Mouse (Mus musculus) T-helper 1 cell (primary cell): ENCODE data around the gene Myom1.

Experiments used
- in situ Hi-C: fragments of 300-600 bp; cut with MboI, MseI; formaldehyde crosslinking; loops from one replicate; pipeline ENCODE4 v1.15.1; 2025; ENCODE audit warnings: high pct_unique_total_duplicates

The Myom1 gene

GRCm38 (mm10) chr17:71002081-71002743 is at the start of gene Myom1:
TSS of gene Myom1 (plus strand) at chr17:71002633.
- in situ Hi-C loops, result loop anchor here (5.0 kb wide), 1 partner anchor 35 kb away; no protein-coding TSS in a partner anchor

DNA sequence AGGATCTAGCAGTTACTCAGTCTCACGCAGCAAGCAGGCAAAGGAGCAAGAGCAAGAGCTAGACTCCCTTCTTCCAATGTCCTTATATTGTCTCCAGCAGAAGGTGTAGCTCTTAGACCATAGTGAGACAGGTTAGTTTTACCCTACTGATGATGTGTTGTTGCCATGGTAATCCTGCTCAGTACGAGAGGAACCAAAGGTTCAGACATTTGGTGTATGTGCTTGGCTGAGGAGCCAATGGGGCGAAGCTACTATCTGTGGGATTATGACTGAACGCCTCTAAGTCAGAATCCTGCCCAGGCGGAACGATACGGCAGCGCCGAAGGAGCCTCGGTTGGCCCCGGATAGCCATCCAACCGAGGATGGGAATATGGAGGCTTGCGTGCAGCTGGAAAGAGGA is 38.9 kb upstream of the Myom1 start:
- in situ Hi-C loops, result loop anchor here (25.0 kb wide), 1 partner anchor 1576 kb away; the partner anchor contains the start of gene Zbtb14

DNA sequence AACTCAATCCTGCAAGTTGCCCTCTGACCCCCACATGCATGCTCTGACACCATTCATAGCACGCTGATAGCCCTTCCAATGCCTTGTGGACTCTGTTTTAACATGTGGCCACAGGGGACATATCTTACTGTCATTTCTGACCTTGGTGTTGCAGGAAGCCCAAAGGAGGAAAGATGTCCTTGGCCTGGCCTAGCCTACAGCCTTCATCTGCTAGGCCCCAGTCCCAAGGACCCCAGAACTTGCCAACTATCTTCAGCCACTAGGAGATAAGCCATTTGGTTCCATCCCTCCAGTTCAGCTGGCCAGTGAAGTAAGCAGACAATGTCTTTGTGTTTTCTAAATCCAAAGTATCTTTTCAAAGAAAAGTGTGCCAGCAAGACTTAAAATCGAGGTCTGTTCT is 37.2 kb upstream of the Myom1 start:
- in situ Hi-C loops, result loop anchor here (5.0 to 25.0 kb wide), 2 partner anchors 37 to 1578 kb away; partner anchors contain the start of genes Myl12a, Myom1 and Zbtb14

DNA sequence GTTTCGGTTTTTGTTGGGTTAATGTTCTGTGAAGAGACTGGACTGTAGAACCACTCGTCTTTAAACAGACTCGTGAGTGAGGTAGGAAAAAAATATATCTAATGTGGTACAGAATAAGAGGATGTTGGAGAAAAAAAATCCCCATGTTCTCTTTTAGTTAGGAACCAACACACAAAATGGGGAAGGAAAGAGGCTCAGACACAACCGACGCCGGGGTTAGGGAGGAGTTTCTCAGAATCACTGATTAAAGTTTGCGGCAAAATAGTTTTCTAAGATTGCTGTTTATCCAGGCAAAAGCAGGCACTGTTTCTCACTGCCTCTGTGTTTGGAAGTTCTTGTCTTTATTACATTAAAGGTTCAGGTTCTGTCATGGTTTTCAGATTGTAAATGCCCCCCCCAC is 36.3 kb upstream of the Myom1 start:
- in situ Hi-C loops, result loop anchor here (5.0 to 25.0 kb wide), 2 partner anchors 36 to 1579 kb away; partner anchors contain the start of genes Myl12a, Myom1 and Zbtb14

DNA sequence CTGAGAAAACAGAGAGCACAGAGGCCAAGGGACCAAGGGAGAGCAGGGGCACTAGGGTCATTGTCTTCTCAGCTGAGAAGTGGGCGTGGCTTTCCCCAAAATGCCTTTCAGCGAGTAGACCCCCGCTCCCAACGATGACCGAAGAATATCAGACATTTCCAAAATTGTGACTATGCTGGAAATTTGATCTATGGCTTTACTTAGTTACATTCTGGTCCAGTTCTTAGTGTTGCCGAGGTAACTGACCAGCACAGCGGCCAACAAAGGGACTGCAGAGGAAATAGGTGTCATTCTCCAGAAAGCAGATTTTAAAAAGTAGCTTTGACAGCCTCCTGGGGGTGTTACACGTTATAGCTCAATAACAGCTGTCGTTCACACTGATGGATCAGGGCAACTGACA is 35.2 kb upstream of the Myom1 start:
- in situ Hi-C loops, result loop anchor here (5.0 to 25.0 kb wide), 2 partner anchors 35 to 1580 kb away; partner anchors contain the start of genes Myl12a, Myom1 and Zbtb14

GRCm38 (mm10) chr17:70967646-70968045 is 34.8 kb upstream of the Myom1 start:
- in situ Hi-C loops, result loop anchor here (5.0 to 25.0 kb wide), 2 partner anchors 35 to 1580 kb away; partner anchors contain the start of genes Myl12a, Myom1 and Zbtb14

DNA sequence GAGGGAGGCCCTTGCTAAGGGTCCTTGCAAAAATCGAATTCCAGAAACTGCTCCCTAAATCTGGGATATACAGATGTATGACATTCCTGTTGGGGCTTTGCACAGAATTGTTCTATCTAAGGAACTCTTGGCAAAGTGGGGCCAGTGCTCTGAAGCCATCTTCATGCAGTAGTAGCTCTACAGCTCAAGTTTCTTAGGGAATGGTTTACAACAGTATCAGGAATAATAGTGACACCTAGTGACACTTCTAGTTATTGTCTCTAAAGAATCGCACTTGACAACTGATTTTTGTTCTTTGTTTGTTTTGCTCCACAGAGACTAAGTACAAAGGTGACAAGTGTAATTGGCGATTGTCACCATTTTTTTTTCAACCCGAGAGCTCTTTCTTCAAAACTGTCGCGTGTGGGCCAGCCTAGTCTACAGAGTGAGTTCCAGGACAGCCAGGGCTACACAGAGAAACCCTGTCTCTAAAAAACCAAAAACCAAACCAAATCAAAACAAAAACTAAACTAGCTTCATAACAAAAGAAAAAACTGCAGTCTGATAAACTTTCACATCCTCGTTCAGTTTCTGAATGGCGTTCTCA is 33.7 kb upstream of the Myom1 start:
- in situ Hi-C loops, result loop anchor here (5.0 to 25.0 kb wide), 2 partner anchors 34 to 1581 kb away; partner anchors contain the start of genes Myl12a, Myom1 and Zbtb14

GRCm38 (mm10) chr17:70971206-70971605 is 31.2 kb upstream of the Myom1 start:
- in situ Hi-C loops, result loop anchor here (25.0 kb wide), 1 partner anchor 1584 kb away; the partner anchor contains the start of gene Zbtb14

DNA sequence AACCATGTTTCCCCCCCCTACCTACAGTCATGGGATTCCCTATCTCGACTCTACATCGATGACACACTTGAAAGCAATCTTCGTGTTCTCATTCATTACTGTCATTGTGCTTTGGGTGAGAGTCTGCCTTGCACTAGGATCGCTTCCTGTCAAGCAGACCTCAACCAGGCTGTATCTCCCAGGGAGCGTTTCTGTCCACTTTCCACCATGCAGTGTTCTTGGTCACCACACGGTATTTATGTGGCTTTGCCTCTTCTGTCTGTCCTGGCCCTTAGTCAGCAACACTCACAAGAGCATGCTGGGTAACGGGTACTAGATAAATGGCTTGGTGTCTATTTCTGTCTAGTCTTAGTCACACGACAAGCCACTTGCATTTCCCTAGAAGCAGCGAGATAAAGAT is 29.0 kb upstream of the Myom1 start:
- in situ Hi-C loops, result loop anchor here (25.0 kb wide), 1 partner anchor 1586 kb away; the partner anchor contains the start of gene Zbtb14

- in situ Hi-C loops, result loop anchor here (25.0 kb wide), 1 partner anchor 1587 kb away; the partner anchor contains the start of gene Zbtb14
These were observed 28.4 kb upstream of the Myom1 start for GRCm38 (mm10) chr17:70974065-70974464.

- in situ Hi-C loops, result loop anchor here (25.0 kb wide), 1 partner anchor 1860 kb away; the partner anchor contains the start of gene Ypel5
These were observed 24.6 kb upstream of the Myom1 start for GRCm38 (mm10) chr17:70977799-70978198.

DNA sequence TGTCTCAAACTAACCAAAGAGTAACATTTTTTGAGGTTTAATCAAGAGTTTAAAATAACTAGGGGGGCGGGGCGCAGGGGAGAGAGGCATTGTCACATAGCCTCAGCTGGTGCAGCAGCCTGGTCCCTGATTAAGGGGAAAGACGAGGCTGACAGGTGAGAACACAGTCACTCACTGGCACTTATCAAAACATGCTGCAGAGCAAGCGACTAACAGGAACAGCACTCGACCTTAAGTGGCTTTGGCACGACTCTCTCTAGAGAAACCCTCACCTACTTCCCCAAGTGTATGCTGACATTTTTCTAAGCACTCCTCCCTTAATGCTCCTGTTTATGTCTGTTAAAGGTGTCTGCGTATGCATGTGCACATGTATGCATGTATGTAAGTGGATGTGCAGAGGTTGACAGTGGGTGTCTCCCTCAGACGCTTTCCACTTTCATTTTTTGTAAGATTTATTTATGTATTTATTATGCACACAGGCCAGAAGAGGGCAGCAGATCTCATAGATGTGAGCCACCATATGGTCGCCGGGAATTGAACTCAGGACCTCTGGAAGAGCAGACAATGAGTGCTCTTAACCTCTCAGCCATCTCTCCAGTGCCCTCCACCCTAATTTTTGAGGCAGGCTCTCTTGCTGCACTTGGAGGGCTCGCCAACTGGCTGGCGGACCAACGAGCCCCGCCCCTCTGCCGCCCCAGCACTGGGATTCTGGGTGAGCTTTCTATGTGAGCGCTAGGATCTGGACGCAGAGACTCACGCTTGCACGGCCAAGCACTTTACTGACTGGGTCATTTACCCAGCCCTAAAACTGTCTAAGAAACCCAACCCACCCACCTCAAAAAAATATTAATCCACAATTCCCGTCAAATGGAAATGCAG is 22.8 kb upstream of the Myom1 start:
- in situ Hi-C loops, result loop anchor here (5.0 to 25.0 kb wide), 3 partner anchors 215 to 1858 kb away; partner anchors contain the start of gene Ypel5

DNA sequence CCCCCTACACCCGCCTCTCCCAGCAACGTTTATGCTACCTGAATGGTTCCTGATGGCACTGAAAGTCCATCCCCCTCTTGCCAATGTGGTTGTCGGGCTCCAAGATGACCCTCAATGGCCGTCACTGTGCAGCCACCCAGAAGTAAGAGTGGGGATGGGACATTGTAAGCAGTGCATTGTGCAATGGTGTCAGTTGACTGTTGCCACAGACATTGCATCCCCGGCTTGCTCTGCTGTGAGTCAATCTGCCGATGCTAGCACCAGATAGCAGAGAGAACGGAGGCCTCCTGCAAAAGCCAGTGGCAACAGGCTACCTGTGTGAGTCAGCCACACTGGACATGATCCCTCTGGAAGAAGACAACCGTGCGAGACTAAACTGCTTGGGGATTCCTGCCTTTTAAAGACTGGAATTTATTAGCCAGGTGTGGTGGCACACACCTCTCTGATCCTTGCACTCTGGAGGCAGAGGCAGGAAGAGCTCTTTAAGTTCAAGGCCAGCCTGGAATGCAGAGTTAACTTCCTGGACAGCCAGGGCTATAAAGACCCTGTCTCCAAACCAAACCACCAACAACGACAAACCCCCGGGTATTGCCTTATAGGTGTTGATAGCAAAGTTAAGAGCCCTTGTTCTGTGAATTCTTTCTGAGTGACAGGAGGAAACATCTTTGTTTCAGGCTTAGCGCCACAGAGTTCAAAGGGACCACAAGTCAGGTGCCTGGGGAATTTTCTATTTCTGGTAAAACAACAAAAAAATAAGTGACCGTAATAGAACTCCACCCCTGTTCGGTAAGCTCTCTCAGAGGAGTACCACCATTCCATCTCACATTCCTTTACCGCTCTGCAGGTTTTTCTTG is 16.7 kb upstream of the Myom1 start:
- in situ Hi-C loops, result loop anchor here (5.0 to 25.0 kb wide), 3 partner anchors 133 to 1852 kb away; partner anchors contain the start of genes Tgif1 and Ypel5

- in situ Hi-C loops, result loop anchor here (5.0 to 25.0 kb wide), 3 partner anchors 134 to 1851 kb away; partner anchors contain the start of genes Tgif1 and Ypel5
These were observed 16.1 kb upstream of the Myom1 start for GRCm38 (mm10) chr17:70986355-70986740.

- in situ Hi-C loops, result loop anchor here (5.0 to 25.0 kb wide), 3 partner anchors 135 to 1850 kb away; partner anchors contain the start of genes Tgif1 and Ypel5
These were observed 15.4 kb upstream of the Myom1 start for GRCm38 (mm10) chr17:70986831-70987660.

GRCm38 (mm10) chr17:70988337-70988767 is 14.1 kb upstream of the Myom1 start:
- in situ Hi-C loops, result loop anchor here (5.0 to 25.0 kb wide), 3 partner anchors 136 to 1849 kb away; partner anchors contain the start of genes Tgif1 and Ypel5

- in situ Hi-C loops, result loop anchor here (5.0 to 25.0 kb wide), 3 partner anchors 137 to 1848 kb away; partner anchors contain the start of genes Tgif1 and Ypel5
These were observed 13.0 kb upstream of the Myom1 start for GRCm38 (mm10) chr17:70989430-70989829.

GRCm38 (mm10) chr17:70989991-70990390 is 12.4 kb upstream of the Myom1 start:
- in situ Hi-C loops, result loop anchor here (5.0 to 25.0 kb wide), 4 partner anchors 138 to 1847 kb away; partner anchors contain the start of genes Tgif1 and Ypel5
